Mouse (Mus musculus) heart, postnatal 25 days (tissue): ENCODE data around the gene Gm4884. TPM values are rescaled to one million over a fixed set of nuclear protein-coding genes. Genes with fewer than 3 reads are reported as not detected.
"Not testable (repeated sequence)": the region's sequence is repeated elsewhere in the genome, so short reads cannot be mapped to it uniquely, and the experiment has no call there.

Experiments used
- DNase-seq: peaks from one replicate; pipeline ENCODE4 v3.0.0; 2022; ENCODE audit warnings: low spot score
- intact Hi-C: fragments of 180-260 bp; cut with DNase I; formaldehyde crosslinking; loops from one replicate; pipeline ENCODE4 v1.15.1; 2025
- total RNA-seq, 2 experiments: library from RNA; stranded (reverse); gene quantifications; 2 replicates each; pipeline ENCODE4 v1.2.3; 2021

Gene Gm4884
- not detected for total RNA-seq

DNA sequence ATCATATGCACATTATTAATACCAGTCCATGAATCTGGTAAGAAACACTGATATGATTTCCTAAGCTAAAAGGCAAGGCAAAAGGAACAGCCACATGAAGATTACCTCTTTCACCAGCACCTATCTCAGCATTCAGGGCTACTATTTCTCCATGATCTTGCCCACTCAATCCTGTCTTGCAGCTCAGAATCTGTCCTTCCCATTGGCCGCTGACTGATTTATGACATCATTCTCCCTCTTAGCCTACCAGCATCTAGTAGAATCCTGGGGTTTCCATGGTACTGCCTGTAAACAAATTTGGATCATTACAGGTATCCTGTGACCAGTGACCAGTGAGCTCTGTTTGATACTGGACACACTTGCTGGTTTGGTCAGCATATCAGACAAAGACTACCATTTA, at the start of gene Gm4884:
TSS of gene Gm4884 (plus strand) at position 301 of the 400 bp plus-strand sequence.
- intact Hi-C loops, result not testable (repeated sequence)

DNA sequence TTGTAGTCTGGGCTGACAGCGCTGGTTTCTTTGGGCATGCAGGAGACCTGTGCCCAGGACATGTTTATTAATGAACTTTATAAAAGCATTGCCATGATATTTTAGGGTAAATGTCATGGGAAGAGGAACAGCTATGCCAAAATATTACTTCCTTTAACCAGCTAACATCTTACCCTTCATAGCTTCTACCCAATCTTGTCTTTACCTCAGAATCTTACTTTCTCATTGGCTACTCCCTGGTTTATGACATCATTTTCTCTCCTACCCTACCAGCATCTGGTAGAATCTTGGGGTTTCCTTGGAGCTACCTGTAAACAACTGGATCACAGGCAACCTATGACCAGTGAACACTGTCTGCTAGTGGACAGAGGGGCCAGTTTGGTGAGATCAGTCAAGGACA, 45.3 kb upstream of the Gm4884 start, which contains the start of gene 4930433I11Rik:
TSS of gene 4930433I11Rik (plus strand) at position 301 of the 400 bp plus-strand sequence.
- intact Hi-C loops, result no loop called here
- DNase-seq, result no peak

More for the DNA sequence above, at the start of gene Gm4884:
- not testable (repeated sequence) for DNase-seq

- DNase-seq, intact Hi-C loops: not testable (repeated sequence)
Measured at GRCm38 (mm10) chr7:41044058-41044457, 11.5 kb downstream of the Gm4884 start.

Other genes with a start within 250 kb of the Gm4884 start
- gene Vstm2b, start 134.4 kb upstream of the Gm4884 start, total RNA-seq, result not detected
- gene 4930433I11Rik, start 45.2 kb upstream of the Gm4884 start, total RNA-seq, result not detected
- not detected for gene Gm5592, start 121.1 kb downstream of the Gm4884 start, total RNA-seq